Mouse (Mus musculus): ENCODE measurements around the gene Kctd2. TPM values are rescaled to one million over a fixed set of nuclear protein-coding genes. Genes with fewer than 3 reads are reported as not detected.
"Not testable (repeated sequence)": the region's sequence is repeated elsewhere in the genome, so short reads cannot be mapped to it uniquely, and the experiment has no call there.

Kctd2 gene
- total RNA-seq, 4 experiments from 2014 or later = 29.3 to 34.0 (median 29.7) TPM

GRCm38 (mm10) chr11:115473626-115474275, 53.8 kb downstream of the Kctd2 start:
- peak; percentile 97 for DNase-seq (ENCODE audit: low spot score)

- peak; percentile 97 for DNase-seq (ENCODE audit: low spot score)
Measured at GRCm38 (mm10) chr11:115475025-115475757, 55.3 kb downstream of the Kctd2 start, which contains the start of gene Armc7. TSS of gene Armc7 (plus strand) at chr11:115475667.

- no peak for DNase-seq (ENCODE audit: low spot score)
Measured at GRCm38 (mm10) chr11:115475758-115476237, 55.9 kb downstream of the Kctd2 start.

GRCm38 (mm10) chr11:115476630-115477029, 56.7 kb downstream of the Kctd2 start:
- not testable (repeated sequence) for DNase-seq (ENCODE audit: low spot score)

- not testable (repeated sequence) for DNase-seq (ENCODE audit: low spot score)
Measured at GRCm38 (mm10) chr11:115477388-115477787, 57.5 kb downstream of the Kctd2 start.

- DNase-seq (ENCODE audit: low spot score) = no peak
Measured at GRCm38 (mm10) chr11:115478296-115478938, 58.5 kb downstream of the Kctd2 start.

Small RNAs within 50 kb of the gene (microRNA-seq; reads per million reads assigned to microRNA genes)
- not detected for gene Mir3968

Other genes starting within 250 kb of the Kctd2 start
- gene Tmem104, start 232.6 kb upstream of the Kctd2 start, total RNA-seq (2022) = 10 to 100 TPM in 1 of 4 experiments, 1 to 10 TPM in 3; 8.7 to 10.9 (median 9.1) TPM
- 10 to 100 TPM; 25.0 to 34.9 (median 25.9) TPM for gene Nat9, start 232.3 kb upstream of the Kctd2 start, total RNA-seq (2022)
- gene Grin2c, start 152.9 kb upstream of the Kctd2 start, total RNA-seq (2022) = under 1 TPM; 0.09 to 0.65 (median 0.23) TPM
- 1 to 10 TPM; 9.1 to 10.0 (median 9.6) TPM for gene Fdxr, start 143.1 kb upstream of the Kctd2 start, total RNA-seq (2022)
- gene Fads6, start 122.5 kb upstream of the Kctd2 start, total RNA-seq (2022) = 1 to 10 TPM; 2.0 to 3.5 (median 2.3) TPM
- gene Otop2, start 113.0 kb upstream of the Kctd2 start, total RNA-seq (2022) = not detected
- under 1 TPM; 0.09 to 0.28 (median 0.25) TPM for gene Ush1g, start 98.1 kb upstream of the Kctd2 start, total RNA-seq (2022)
- gene Otop3, start 85.4 kb upstream of the Kctd2 start, total RNA-seq (2022) = not detected
- 1 to 10 TPM; 3.4 to 4.3 (median 4.1) TPM for gene Hid1, start 52.4 kb upstream of the Kctd2 start, total RNA-seq (2022)
- gene Cdr2l, start 38.2 kb upstream of the Kctd2 start, total RNA-seq (2022) = 1 to 10 TPM; 4.1 to 5.3 (median 4.8) TPM
- gene Mrpl58, start 16.4 kb upstream of the Kctd2 start, total RNA-seq (2022) = 100 to 1,000 TPM; 139 to 160 (median 146) TPM
- 1,000 to 10,000 TPM; 2,233 to 2,384 (median 2,275) TPM for gene Atp5h, start 166 bp upstream of the Kctd2 start, total RNA-seq (2022)
- under 1 TPM in 1 of 4 experiments, not detected in 3; 0.16 TPM for gene Trim80, start 20.4 kb downstream of the Kctd2 start, total RNA-seq (2022)
- not detected for gene Slc16a5, start 42.3 kb downstream of the Kctd2 start, total RNA-seq (2022)
- 1 to 10 TPM; 1.2 to 2.2 (median 1.9) TPM for gene Armc7, start 55.5 kb downstream of the Kctd2 start, total RNA-seq (2022)
- 10 to 100 TPM in 2 of 4 experiments, 1 to 10 TPM in 2; 8.7 to 14.9 (median 10.1) TPM for gene Nt5c, start 71.7 kb downstream of the Kctd2 start, total RNA-seq (2022)
- 100 to 1,000 TPM; 114 to 126 (median 121) TPM for gene Jpt1, start 94.3 kb downstream of the Kctd2 start, total RNA-seq (2022)
- gene Sumo2, start 116.1 kb downstream of the Kctd2 start, total RNA-seq (2022) = 100 to 1,000 TPM; 166 to 179 (median 176) TPM
- gene Nup85, start 144.3 kb downstream of the Kctd2 start, total RNA-seq (2022) = 10 to 100 TPM; 15.7 to 24.4 (median 19.2) TPM
- gene Mrps7, start 183.8 kb downstream of the Kctd2 start, total RNA-seq (2022) = 100 to 1,000 TPM in 1 of 4 experiments, 10 to 100 TPM in 3; 80.5 to 101 (median 85.0) TPM
- 10 to 100 TPM; 13.0 to 19.0 (median 15.8) TPM for gene Gga3, start 183.9 kb downstream of the Kctd2 start, total RNA-seq (2022)
- 10 to 100 TPM; 40.8 to 52.0 (median 45.0) TPM for gene Mif4gd, start 192.8 kb downstream of the Kctd2 start, total RNA-seq (2022)
- gene Slc25a19, start 208.2 kb downstream of the Kctd2 start, total RNA-seq (2022) = 10 to 100 TPM; 31.4 to 40.9 (median 34.9) TPM